Mouse (Mus musculus) cerebellum, adult (tissue): Measurements from ENCODE around the gene Tpm4.

Experiments used
- ATAC-seq: cut with Nextera tagmentation; 2 replicates; pipeline ENCODE4 v1.9.2; 2017; ENCODE audit warnings: mild to moderate bottlenecking, moderate library complexity, mixed read lengths; ENCODE audit not compliant: insufficient number of reproducible peaks, low FRiP score, low TSS enrichment

Gene Tpm4

GRCm38 (mm10) chr8:72187793-72188331 is 53.1 kb downstream of the Tpm4 start:
- no peak for ATAC-seq

- ATAC-seq = no peak
Observed at GRCm38 (mm10) chr8:72189417-72190214, 54.8 kb downstream of the Tpm4 start, which contains the start of gene Hsh2d. Gene Hsh2d, plus strand, starts transcription at chr8:72189638.

- ATAC-seq = no peak
Observed at GRCm38 (mm10) chr8:72190215-72190539, 55.4 kb downstream of the Tpm4 start.

- no peak for ATAC-seq
Observed at GRCm38 (mm10) chr8:72192065-72192464, 57.3 kb downstream of the Tpm4 start.

- no peak for ATAC-seq
Observed at GRCm38 (mm10) chr8:72197997-72198396, 63.2 kb downstream of the Tpm4 start.
